Mouse (Mus musculus): ENCODE results near the gene Med19.
"Not testable (repeated sequence)": the region's sequence is repeated elsewhere in the genome, so short reads cannot be mapped to it uniquely, and the experiment has no call there.

Med19 gene

DNA sequence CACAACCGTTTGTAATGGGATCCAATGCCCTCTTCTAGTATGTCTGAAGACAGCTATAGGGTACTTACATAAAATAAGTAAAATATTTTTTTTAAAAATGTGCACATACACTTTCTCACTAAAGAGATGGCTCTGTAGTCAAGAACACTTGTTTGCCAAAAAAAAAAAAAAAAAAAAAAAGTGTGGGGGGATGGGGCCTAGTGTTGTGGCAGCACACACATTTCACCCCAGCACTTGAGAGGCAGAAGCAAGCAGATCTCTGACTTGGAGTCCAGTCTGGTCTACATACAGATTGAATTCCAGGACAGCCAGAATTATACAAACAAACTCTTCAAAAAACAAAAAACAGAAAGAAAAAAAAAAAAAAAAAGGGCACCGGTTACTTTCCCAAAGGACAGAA, 42.5 kb downstream of the Med19 start:
- no peak for DNase-seq (ENCODE audit: low read depth)

DNA sequence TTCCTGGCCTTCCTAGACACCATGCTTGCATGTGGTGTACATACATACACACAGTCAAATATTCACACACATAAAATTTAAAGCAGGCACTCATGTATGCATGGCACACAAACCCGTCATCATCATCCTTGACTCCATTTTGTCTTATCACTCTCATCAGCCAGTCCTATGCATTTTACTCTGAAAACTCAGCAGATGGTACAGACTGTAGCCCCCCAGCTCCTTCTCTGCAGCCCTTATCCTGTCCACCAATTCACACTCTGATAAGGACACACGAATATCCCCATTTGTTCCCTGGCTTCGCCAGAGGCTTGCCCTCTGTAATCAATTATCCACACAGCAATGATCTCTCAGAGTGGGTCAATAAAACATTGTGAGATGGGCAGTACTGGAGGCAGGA, 43.0 kb downstream of the Med19 start:
- no peak for DNase-seq (ENCODE audit: low read depth)

DNA sequence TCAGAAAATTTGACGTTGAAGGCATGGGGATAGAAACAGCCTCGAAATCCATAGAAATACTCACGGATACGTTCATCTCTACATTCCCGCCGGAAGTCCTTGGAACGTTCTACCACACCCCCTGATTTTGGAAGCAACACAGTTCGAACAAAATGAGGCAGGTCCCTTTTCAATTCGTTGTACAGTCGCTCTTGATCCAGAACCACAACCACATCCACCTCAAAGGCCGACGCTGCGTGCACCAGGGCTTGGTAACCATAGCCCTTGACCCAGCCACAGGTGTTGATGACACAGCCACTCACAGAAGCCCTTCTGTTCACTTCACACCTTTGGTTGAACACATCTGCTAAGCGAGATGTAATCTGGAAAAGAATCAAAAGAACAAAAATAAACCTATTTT, 45.7 kb downstream of the Med19 start:
- no peak for DNase-seq (ENCODE audit: low read depth)

GRCm38 (mm10) chr2:84725770-84726169, 47.6 kb downstream of the Med19 start:
- no peak for DNase-seq (ENCODE audit: low read depth)

- DNase-seq (ENCODE audit: low read depth) = no peak
Observed at GRCm38 (mm10) chr2:84726716-84727115, 48.5 kb downstream of the Med19 start.

- DNase-seq (ENCODE audit: low read depth) = peak; percentile 99
Observed at GRCm38 (mm10) chr2:84727172-84727858, 49.1 kb downstream of the Med19 start, which contains the start of gene Clp1. Clp1 (minus strand) TSS chr2:84727350.

DNA sequence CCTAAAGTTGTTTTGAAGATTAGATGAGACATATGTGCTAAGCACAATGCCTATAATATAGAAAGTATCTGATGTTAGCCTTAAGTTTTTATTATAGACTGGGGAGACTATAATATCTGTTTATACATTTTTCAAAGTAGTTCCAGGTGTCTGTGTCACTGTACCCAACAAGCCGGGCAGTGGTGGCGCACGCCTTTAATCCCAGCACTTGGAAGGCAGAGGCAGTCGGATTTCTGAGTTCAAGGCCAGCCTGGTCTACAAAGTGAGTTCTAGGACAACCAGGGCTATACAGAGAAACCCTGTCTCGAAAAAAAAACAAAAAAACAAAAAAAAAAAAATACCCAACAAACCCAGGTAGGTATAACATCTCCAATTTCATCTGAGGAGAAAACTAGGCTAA, 50.0 kb downstream of the Med19 start:
- DNase-seq (ENCODE audit: low read depth) = not testable (repeated sequence)

GRCm38 (mm10) chr2:84731206-84731605, 53.0 kb downstream of the Med19 start:
- DNase-seq (ENCODE audit: low read depth) = no peak

GRCm38 (mm10) chr2:84732394-84732793, 54.2 kb downstream of the Med19 start:
- DNase-seq (ENCODE audit: low read depth) = no peak

GRCm38 (mm10) chr2:84733579-84734300, 55.5 kb downstream of the Med19 start, which contains the start of gene Ypel4:
Ypel4 (plus strand) TSS chr2:84734058.
- DNase-seq (ENCODE audit: low read depth) = no peak

DNA sequence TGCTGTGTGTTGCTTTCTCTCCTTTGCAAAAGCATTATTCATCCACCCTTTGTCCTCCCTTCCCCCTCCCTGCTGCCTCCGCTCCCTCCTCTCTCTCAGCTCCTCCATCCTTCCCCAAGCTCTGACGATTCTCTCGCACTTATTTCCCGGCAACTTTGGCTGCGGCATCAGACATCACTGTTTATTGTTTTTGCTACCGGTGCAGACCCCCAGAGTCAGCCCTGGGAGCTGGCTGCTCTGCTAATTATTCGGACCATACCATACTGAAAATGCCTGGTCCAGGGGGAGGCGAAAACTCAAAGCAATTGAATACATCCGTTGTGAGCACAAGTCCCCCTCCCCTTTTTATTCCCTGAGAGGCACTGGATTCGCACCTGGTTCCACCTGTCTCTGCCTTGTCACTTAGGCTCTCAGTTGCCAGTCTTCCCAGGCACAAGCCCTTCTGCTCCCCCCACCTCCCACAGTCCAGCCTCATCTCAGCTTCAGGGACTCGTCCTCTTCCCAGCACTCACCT, 56.2 kb downstream of the Med19 start:
- DNase-seq (ENCODE audit: low read depth) = no peak

GRCm38 (mm10) chr2:84734919-84735318, 56.7 kb downstream of the Med19 start:
- DNase-seq (ENCODE audit: low read depth) = no peak

DNA sequence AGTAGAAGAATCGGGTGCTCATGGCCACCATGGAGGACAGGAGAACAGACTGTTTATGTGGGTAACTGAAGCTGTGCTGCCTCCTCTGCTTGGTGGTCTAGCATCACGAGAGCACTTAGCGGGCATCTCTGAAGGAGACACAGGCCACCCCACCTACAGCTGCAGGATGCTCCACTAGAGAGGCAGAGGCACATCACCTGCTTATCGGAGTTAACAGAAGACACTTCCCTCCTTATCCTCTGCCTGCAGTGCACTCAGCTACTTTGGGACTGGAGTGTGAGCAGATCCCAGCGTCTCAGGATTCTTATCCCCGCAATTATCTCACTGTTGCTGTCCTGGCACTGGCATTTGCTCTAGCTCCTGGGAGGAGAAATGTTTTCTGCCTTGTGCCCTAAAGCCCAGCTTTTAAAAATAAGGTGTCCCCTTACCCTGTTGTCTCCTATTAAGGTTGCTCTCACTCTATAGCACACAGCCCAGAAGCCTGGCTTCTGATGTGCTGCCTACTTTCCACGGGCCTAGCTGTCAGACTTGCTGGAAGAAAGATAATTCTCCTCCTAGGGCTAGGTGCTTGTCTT, 57.2 kb downstream of the Med19 start:
- no peak for DNase-seq (ENCODE audit: low read depth)

DNA sequence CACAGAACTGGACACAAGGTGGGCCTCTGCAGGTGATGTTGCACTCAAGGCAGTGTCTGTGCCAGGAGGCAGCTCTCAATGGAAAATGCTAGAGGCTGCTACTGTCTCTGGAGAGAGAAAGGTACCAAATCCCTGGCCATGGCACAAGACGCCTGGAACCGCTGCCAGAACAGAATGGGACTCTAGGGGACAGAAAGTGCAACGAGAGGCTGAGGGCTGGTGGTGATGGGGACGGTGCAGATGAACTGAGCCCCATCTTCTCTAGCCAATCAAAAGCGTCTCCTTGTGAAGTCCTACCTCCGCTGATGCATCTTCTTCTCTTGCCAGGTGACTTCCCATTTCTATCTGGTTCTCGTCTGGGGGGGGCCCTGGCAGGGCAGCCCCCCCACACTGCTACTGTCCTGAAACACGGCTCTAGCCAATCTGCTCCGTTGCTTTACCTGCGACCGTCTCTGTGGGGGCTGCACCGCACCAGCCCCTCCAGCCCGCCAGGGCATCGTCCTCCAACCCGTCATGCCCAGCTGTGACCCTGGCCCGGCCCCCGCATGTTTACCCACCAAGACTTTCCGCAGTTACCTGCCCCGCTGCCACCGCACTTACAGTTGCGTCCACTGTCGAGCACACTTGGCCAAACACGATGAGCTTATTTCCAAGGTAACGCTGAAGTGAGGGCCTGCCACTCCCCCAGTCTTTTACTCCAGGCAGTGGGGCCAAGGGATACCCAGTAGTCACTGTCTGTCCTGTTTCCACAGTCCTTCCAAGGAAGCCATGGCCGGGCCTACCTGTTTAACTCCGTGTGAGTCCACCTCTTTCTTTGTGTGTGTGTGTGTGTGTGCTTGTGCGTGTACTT, 58.3 kb downstream of the Med19 start:
- no peak for DNase-seq (ENCODE audit: low read depth)

DNA sequence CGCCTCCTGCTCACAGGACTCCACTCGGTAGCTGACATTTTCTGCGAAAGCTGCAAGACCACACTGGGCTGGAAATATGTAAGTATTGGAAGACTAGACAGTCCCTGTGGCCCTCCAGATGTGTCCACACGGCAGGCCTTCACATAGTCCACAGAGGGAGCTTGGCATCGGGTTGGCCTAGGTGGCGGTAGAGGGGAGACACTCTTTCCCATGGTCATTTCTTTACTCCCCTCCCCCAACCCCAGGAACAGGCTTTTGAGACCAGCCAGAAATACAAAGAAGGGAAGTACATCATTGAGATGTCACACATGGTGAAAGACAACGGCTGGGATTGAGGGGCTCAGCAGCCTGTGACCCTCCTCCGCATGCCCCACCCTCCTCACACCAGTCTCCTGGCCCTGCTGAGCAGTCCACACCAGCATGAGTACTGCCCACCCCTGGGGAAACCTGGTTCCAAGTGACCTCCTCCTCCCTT, 59.3 kb downstream of the Med19 start:
- DNase-seq (ENCODE audit: low read depth) = no peak

Measured in c-Kit-positive CD71-negative TER-119-negative erythroid progenitor cells, embryonic 14.5 days (primary cell).